Mouse (Mus musculus) neural tube, embryonic 13.5 days (tissue): ENCODE results near the gene Igdcc3. TPM values are rescaled to one million over a fixed set of nuclear protein-coding genes. Genes with fewer than 3 reads are reported as not detected.
A peak's percentile ranks its signal among the peaks of the same experiment; 100 is the strongest.

Source experiments
- ATAC-seq: fragments of 200-750 bp; cut with Nextera tagmentation; 2 replicates; pipeline ENCODE4 v1.8.0; 2017; ENCODE audit warnings: low read depth, mild to moderate bottlenecking, moderate TSS enrichment, moderate library complexity
- H3K27ac ChIP-seq: fragments of 300-500 bp; sonication (generic); replicated peaks from 2 replicates; pipeline ENCODE4 v1.5.1; 2015; ENCODE audit warnings: moderate library complexity, mild to moderate bottlenecking, inconsistent platforms
- H3K27me3 ChIP-seq: fragments of 300-500 bp; sonication (generic); 2 replicates; pipeline ENCODE4 v1.6.1; 2015; ENCODE audit warnings: mild to moderate bottlenecking, inconsistent platforms
- H3K36me3 ChIP-seq: fragments of 300-500 bp; sonication (generic); 2 replicates; pipeline ENCODE4 v1.6.1; 2015; ENCODE audit warnings: mild to moderate bottlenecking, inconsistent platforms
- H3K4me1 ChIP-seq: fragments of 300-500 bp; sonication (generic); replicated peaks from 2 replicates; pipeline ENCODE4 v1.6.1; 2015; ENCODE audit warnings: inconsistent platforms
- H3K4me2 ChIP-seq: fragments of 300-500 bp; sonication (generic); 2 replicates; pipeline ENCODE4 v1.6.1; 2015; ENCODE audit warnings: inconsistent platforms, mild to moderate bottlenecking, moderate library complexity
- H3K4me3 ChIP-seq: fragments of 300-500 bp; sonication (generic); 2 replicates; pipeline ENCODE4 v1.5.1; 2015; ENCODE audit warnings: mild to moderate bottlenecking, inconsistent platforms
- H3K9ac ChIP-seq: fragments of 300-500 bp; sonication (generic); 2 replicates; pipeline ENCODE4 v1.6.1; 2015; ENCODE audit warnings: moderate library complexity, mild to moderate bottlenecking, inconsistent platforms
- H3K9me3 ChIP-seq: fragments of 300-500 bp; sonication (generic); 2 replicates; pipeline ENCODE4 v1.6.1; 2016; ENCODE audit warnings: inconsistent platforms
- WGBS: fragments of 180-500 bp; shearing (Covaris S2); methylation state at CpG from one replicate; pipeline ENCODE4 v1.1.7; 2015; 5-methylcytosine and 5-hydroxymethylcytosine counted together
- polyA plus RNA-seq: library from polyadenylated mRNA; unstranded; fragments of >200 nt; fragmentation: Nextera tagmentation; extraction: Ambion mirVana; gene quantifications from 2 replicates; pipeline ENCODE4 v1.2.1, GENCODE M21; 2015

Gene Igdcc3
- 12.3 and 12.9 TPM in 2 replicates for polyA plus RNA-seq

- no peaks in the 10 kb centered on the region for H3K27me3 ChIP-seq
- H3K36me3 ChIP-seq, result peaks cover 20% of the 10 kb centered on the region
- peaks cover 50% of the 10 kb centered on the region for H3K4me1 ChIP-seq
- peak within 1 kb of the TSS; percentile 92 for H3K9ac ChIP-seq
- H3K4me2 ChIP-seq, result peak within 1 kb of the TSS; percentile 87
- no peaks in the 10 kb centered on the region for H3K9me3 ChIP-seq
- H3K4me3 ChIP-seq, result peak within 1 kb of the TSS; percentile 90
- H3K27ac ChIP-seq, result peak within 1 kb of the TSS; percentile 98
- ATAC-seq, result peak; percentile 80
- 0% methylated on average over 39 of the region's 48 CpGs for WGBS
Observed at GRCm38 (mm10) chr9:65140936-65141305, at the start of gene Igdcc3. TSS of gene Igdcc3 (plus strand) at chr9:65141189.

- H3K9ac ChIP-seq, result no peak overlapping the region
- no peak overlapping the region for H3K4me3 ChIP-seq
- no peaks in the 10 kb centered on the region for H3K36me3 ChIP-seq
- no peak; the same call in 1 of the 2 replicates for ATAC-seq
- no peak overlapping the region for H3K4me2 ChIP-seq
- peaks cover 11% of the 10 kb centered on the region for H3K4me1 ChIP-seq
- WGBS, result 35% methylated on average over 6 of the region's 6 CpGs
- peak overlapping the region; percentile 28 for H3K27ac ChIP-seq
- H3K9me3 ChIP-seq, result no peaks in the 10 kb centered on the region
- no peaks in the 10 kb centered on the region for H3K27me3 ChIP-seq
Observed at GRCm38 (mm10) chr9:65094237-65094636, 46.8 kb upstream of the Igdcc3 start.

DNA sequence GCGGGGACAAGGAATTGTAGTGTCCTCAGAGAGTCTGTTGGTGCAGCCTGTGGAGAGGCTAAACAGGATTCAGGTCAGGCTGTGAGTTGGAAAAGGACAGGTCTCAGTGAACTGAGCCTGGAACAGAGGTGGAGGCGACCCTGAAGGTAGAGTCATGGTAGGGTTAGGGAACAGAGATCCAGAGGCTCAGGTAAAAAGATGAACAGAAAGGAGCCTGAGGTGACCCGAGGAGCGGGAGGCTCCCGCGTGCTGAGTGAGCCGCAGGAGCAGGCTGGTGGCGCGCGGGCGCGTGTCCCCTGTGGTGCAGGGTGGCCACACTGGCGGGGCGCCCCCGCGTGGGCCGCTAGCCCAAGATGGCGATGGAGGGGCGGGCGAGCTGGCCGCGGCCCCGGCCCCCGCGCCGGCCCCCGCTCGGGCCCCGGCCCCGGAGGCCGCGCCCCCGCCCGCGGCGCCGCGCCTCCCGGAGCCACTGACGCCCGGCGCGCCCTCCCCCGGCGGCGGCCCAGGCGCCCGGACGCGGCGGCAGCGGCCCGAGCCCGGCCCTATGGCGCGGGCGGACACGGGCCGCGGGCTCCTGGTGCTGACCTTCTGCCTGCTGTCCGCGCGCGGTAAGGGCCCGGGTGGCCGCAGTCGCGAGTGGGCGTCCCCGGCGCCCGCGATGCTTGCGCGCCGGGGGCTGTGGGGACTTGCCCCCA, 39.9 kb upstream of the Igdcc3 start, which contains the start of gene Igdcc4:
Gene Igdcc4, plus strand, starts transcription at position 496 of the 695 bp plus-strand sequence.
- peak; percentile 16 for ATAC-seq
- no peaks in the 10 kb centered on the region for H3K36me3 ChIP-seq
- 2% methylated on average over 46 of the region's 76 CpGs for WGBS

GRCm38 (mm10) chr9:65101686-65102376, 39.2 kb upstream of the Igdcc3 start:
- H3K27ac ChIP-seq, result peak overlapping the region; percentile 79
- WGBS, result under 1% methylated on average over 39 of the region's 39 CpGs

More for the DNA sequence above, 39.9 kb upstream of the Igdcc3 start, which contains the start of gene Igdcc4:
- Histone ChIP-seq H3K9ac (peak within 1 kb of the TSS; percentile 89), H3K4me3 (peak within 1 kb of the TSS; percentile 77), H3K27ac (peak within 1 kb of the TSS; percentile 79), H3K4me1 (peaks cover 31% of the 10 kb centered on the region), H3K9me3 (no peaks in the 10 kb centered on the region), H3K27me3 (no peaks in the 10 kb centered on the region), H3K4me2 (peak within 1 kb of the TSS; percentile 98)

GRCm38 (mm10) chr9:65102377-65103172, 38.4 kb upstream of the Igdcc3 start:
- Histone ChIP-seq H3K4me2 (peak overlapping the region; percentile 98), H3K9ac (peak overlapping the region; percentile 89), H3K27me3 (no peaks in the 10 kb centered on the region), H3K9me3 (no peaks in the 10 kb centered on the region), H3K4me1 (peaks cover 31% of the 10 kb centered on the region), H3K36me3 (no peaks in the 10 kb centered on the region), H3K4me3 (peak overlapping the region; percentile 77), H3K27ac (peak overlapping the region; percentile 79)
- WGBS, result 2% methylated on average over 36 of the region's 36 CpGs
- ATAC-seq, result peak; percentile 72

More at GRCm38 (mm10) chr9:65101686-65102376, 39.2 kb upstream of the Igdcc3 start:
- H3K36me3 ChIP-seq, result no peaks in the 10 kb centered on the region
- peaks cover 31% of the 10 kb centered on the region for H3K4me1 ChIP-seq
- peak overlapping the region; percentile 98 for H3K4me2 ChIP-seq
- H3K9me3 ChIP-seq, result no peaks in the 10 kb centered on the region
- peak overlapping the region; percentile 89 for H3K9ac ChIP-seq
- peak overlapping the region; percentile 77 for H3K4me3 ChIP-seq
- peak; percentile 80 for ATAC-seq
- no peaks in the 10 kb centered on the region for H3K27me3 ChIP-seq

DNA sequence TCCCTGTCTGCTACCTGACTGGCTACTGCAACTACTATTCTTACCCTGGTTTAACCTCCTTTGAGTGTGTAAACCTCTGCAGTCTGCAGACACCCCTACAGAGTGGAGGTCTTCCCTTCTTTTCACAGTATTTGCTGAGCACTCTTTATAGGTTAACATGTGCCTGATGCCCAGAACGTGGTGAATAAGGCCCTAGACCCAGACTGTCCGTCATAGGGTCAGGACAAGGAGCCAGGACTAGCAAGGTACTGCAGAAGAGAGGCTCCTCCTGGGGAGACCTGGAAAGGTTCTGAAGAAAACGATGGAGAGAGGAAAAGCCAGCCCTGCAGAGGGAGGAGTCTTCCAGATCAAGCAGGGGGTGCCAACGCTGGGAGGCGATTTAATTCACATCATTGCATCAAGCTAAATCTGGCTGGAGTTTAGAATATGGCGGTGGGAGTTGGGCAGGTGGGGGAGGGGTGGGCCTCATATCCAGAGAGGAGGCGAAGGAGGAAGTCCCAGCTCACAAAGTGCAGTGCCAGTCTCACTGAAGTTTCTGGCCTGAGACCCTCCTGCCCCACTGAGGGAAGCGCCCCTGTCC, 37.7 kb upstream of the Igdcc3 start:
- no peak for ATAC-seq
- H3K9me3 ChIP-seq, result no peaks in the 10 kb centered on the region

DNA sequence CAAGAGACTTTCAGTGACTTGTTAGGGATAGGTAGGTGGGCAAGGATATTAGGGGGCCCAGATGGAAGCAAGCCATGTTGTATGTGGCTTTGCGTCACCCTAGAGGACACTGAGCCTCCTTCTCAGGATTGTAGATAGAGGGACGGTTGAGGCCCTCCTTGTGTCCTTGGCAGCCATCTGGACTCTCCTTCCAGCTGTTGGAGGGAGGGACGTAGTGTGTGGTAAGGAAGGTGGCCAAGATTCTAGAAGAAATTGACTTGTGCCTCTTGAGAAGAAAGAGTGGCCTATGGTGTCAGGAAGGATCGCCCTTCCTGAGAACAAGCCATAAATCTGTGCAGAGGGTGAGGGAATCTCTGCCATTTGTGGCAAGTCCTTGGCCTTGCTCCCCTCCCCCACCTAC, 34.2 kb upstream of the Igdcc3 start:
- Histone ChIP-seq H3K4me2 (no peak overlapping the region), H3K36me3 (no peaks in the 10 kb centered on the region), H3K4me1 (peaks cover 47% of the 10 kb centered on the region), H3K27me3 (no peaks in the 10 kb centered on the region), H3K9me3 (no peaks in the 10 kb centered on the region), H3K9ac (no peak overlapping the region), H3K4me3 (no peak overlapping the region), H3K27ac (no peak overlapping the region)
- 92% methylated on average over 4 of the region's 4 CpGs for WGBS
- no peak for ATAC-seq

More for the DNA sequence above, 37.7 kb upstream of the Igdcc3 start:
- H3K9ac ChIP-seq, result peak overlapping the region; percentile 89
- H3K36me3 ChIP-seq, result no peaks in the 10 kb centered on the region
- H3K4me1 ChIP-seq, result peaks cover 31% of the 10 kb centered on the region
- 31% methylated on average over 8 of the region's 8 CpGs for WGBS
- peak overlapping the region; percentile 77 for H3K4me3 ChIP-seq
- no peaks in the 10 kb centered on the region for H3K27me3 ChIP-seq
- peak overlapping the region; percentile 79 for H3K27ac ChIP-seq
- H3K4me2 ChIP-seq, result peak overlapping the region; percentile 98

DNA sequence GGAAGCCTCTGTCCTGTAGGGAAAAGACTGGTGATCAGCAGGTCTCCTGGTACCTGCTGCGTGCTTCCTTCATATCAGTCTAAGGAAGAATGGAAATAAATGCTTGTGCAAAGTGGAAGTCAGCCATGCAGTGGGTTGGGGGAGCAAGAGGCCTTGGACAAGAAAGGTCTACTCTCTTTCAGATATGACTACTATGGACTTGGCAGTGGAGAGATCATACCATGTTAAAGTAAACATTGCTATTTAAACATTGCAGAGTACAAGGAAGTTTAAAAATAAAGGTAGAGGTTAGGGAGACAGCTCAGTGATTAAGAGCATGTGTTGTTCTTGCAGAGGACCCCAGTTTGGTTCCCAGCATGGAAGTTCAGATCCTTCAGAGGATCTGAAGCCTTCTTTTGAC, 33.1 kb upstream of the Igdcc3 start:
- Histone ChIP-seq H3K4me3 (no peak overlapping the region), H3K27ac (no peak overlapping the region), H3K9me3 (no peaks in the 10 kb centered on the region), H3K9ac (no peak overlapping the region), H3K27me3 (no peaks in the 10 kb centered on the region), H3K4me2 (no peak overlapping the region), H3K4me1 (peaks cover 36% of the 10 kb centered on the region), H3K36me3 (no peaks in the 10 kb centered on the region)
- WGBS, result 85% methylated on average over 1 of the region's 1 CpGs
- no peak for ATAC-seq

- 6% methylated on average over 24 of the region's 24 CpGs for whole genome bisulfite sequencing
- 0 out of 2 replicates have a peak, but pooled peaks cover 2% of the 10 kb centered on the region for H3K36me3 ChIP-seq
Observed at GRCm38 (mm10) chr9:65109132-65110072, 31.6 kb upstream of the Igdcc3 start.

GRCm38 (mm10) chr9:65111698-65112097, 29.3 kb upstream of the Igdcc3 start:
- H3K36me3 ChIP-seq, result peaks cover 17% of the 10 kb centered on the region; the same call in 1 of the 2 replicates
- peaks cover 23% of the 10 kb centered on the region for H3K4me1 ChIP-seq
- WGBS, result 84% methylated on average over 5 of the region's 5 CpGs
- no peak overlapping the region for H3K4me2 ChIP-seq
- no peak overlapping the region for H3K27ac ChIP-seq
- ATAC-seq, result no peak
- H3K4me3 ChIP-seq, result no peak overlapping the region
- H3K27me3 ChIP-seq, result no peaks in the 10 kb centered on the region
- no peak overlapping the region for H3K9ac ChIP-seq
- H3K9me3 ChIP-seq, result no peaks in the 10 kb centered on the region

More at GRCm38 (mm10) chr9:65109132-65110072, 31.6 kb upstream of the Igdcc3 start:
- Histone ChIP-seq H3K4me3 (no peak overlapping the region), H3K4me1 (peaks cover 23% of the 10 kb centered on the region), H3K27ac (peak overlapping the region; percentile 82), H3K4me2 (peak overlapping the region; percentile 39), H3K27me3 (no peaks in the 10 kb centered on the region), H3K9ac (peak overlapping the region; percentile 18), H3K9me3 (no peaks in the 10 kb centered on the region)
- ATAC-seq, result peak; percentile 72
